Mouse (Mus musculus): ENCODE measurements around the gene Prkcz.
"Not testable (repeated sequence)": the region's sequence is repeated elsewhere in the genome, so short reads cannot be mapped to it uniquely, and the experiment has no call there.

The Prkcz gene

GRCm38 (mm10) chr4:155359560-155360464, 1.3 kb downstream of the Prkcz start:
- no peak for DNase-seq (ENCODE audit: low spot score in 2 of 2)

GRCm38 (mm10) chr4:155357601-155358000, 3.6 kb downstream of the Prkcz start:
- DNase-seq (ENCODE audit: low spot score in 2 of 2): peak in 1 of 2 experiments; percentile 17

- DNase-seq (ENCODE audit: low spot score in 2 of 2): no peak
Observed at GRCm38 (mm10) chr4:155356354-155356753, 4.8 kb downstream of the Prkcz start.

- no peak for DNase-seq (ENCODE audit: low spot score in 2 of 2)
Observed at GRCm38 (mm10) chr4:155354546-155354945, 6.6 kb downstream of the Prkcz start.

GRCm38 (mm10) chr4:155354035-155354434, 7.1 kb downstream of the Prkcz start:
- DNase-seq (ENCODE audit: low spot score in 2 of 2): peak; percentile 27 to 42

GRCm38 (mm10) chr4:155352581-155352980, 8.6 kb downstream of the Prkcz start:
- DNase-seq (ENCODE audit: low spot score in 2 of 2): peak; percentile 67 to 79

GRCm38 (mm10) chr4:155346350-155346749, 14.8 kb downstream of the Prkcz start:
- DNase-seq (ENCODE audit: low spot score in 2 of 2): no peak

- DNase-seq (ENCODE audit: low spot score in 2 of 2): peak; percentile 41 to 51
Observed at GRCm38 (mm10) chr4:155345608-155345953, 15.6 kb downstream of the Prkcz start.

- DNase-seq (ENCODE audit: low spot score in 2 of 2): no peak
Observed at GRCm38 (mm10) chr4:155344716-155345607, 16.2 kb downstream of the Prkcz start.

- DNase-seq (ENCODE audit: low spot score in 2 of 2): no peak
Observed at GRCm38 (mm10) chr4:155344299-155344600, 16.9 kb downstream of the Prkcz start.

GRCm38 (mm10) chr4:155343415-155344298, 17.5 kb downstream of the Prkcz start:
- DNase-seq (ENCODE audit: low spot score in 2 of 2): no peak

- DNase-seq (ENCODE audit: low spot score in 2 of 2): no peak
Observed at GRCm38 (mm10) chr4:155336284-155337050, 24.7 kb downstream of the Prkcz start.

- DNase-seq (ENCODE audit: low spot score in 2 of 2): no peak
Observed at GRCm38 (mm10) chr4:155332253-155332652, 28.9 kb downstream of the Prkcz start.

- DNase-seq (ENCODE audit: low spot score in 2 of 2): not testable (repeated sequence)
Observed at GRCm38 (mm10) chr4:155328385-155328784, 32.8 kb downstream of the Prkcz start.

- no peak for DNase-seq (ENCODE audit: low spot score in 2 of 2)
Observed at GRCm38 (mm10) chr4:155325773-155326172, 35.4 kb downstream of the Prkcz start.

- DNase-seq (ENCODE audit: low spot score in 2 of 2): no peak
Observed at GRCm38 (mm10) chr4:155324511-155324910, 36.6 kb downstream of the Prkcz start.

GRCm38 (mm10) chr4:155323081-155323795, 37.9 kb downstream of the Prkcz start:
- DNase-seq (ENCODE audit: low spot score in 2 of 2): no peak

GRCm38 (mm10) chr4:155320281-155321244, 40.6 kb downstream of the Prkcz start:
- peak in 1 of 2 experiments; percentile 25 for DNase-seq (ENCODE audit: low spot score in 2 of 2)

- DNase-seq (ENCODE audit: low spot score in 2 of 2): no peak
Observed at GRCm38 (mm10) chr4:155318266-155318665, 42.9 kb downstream of the Prkcz start.

All from natural killer cell, adult 2 months (primary cell).